Mouse (Mus musculus) liver, adult 2 months (tissue): ENCODE data around the gene Egfr. TPM values are rescaled to one million over a fixed set of nuclear protein-coding genes. Genes with fewer than 3 reads are reported as not detected.

ENCODE experiments used
- DNase-seq: peaks from one replicate; pipeline ENCODE4 v3.0.0-alpha.2; 2011; ENCODE audit warnings: low read depth, low spot score; ENCODE audit errors: extremely low read depth
- H3K27ac ChIP-seq: fragments of 200-500 bp; replicated peaks from 2 replicates; pipeline ENCODE4 v1.5.1; 2012; ENCODE audit warnings: low read depth, mild to moderate bottlenecking, control low read depth, inconsistent platforms, low read length; ENCODE audit not compliant: insufficient read depth
- H3K27me3 ChIP-seq: fragments of 200-500 bp; 2 replicates; pipeline ENCODE4 v1.6.1; 2012; ENCODE audit warnings: mild to moderate bottlenecking, moderate library complexity, low read length, inconsistent platforms; ENCODE audit not compliant: control insufficient read depth, insufficient read depth
- H3K36me3 ChIP-seq: fragments of 200-500 bp; 2 replicates; pipeline ENCODE4 v1.6.1; 2012; ENCODE audit warnings: low read length, inconsistent platforms; ENCODE audit not compliant: control insufficient read depth, insufficient read depth
- H3K4me1 ChIP-seq: fragments of 200-500 bp; 2 replicates; pipeline ENCODE4 v1.6.1; 2011; ENCODE audit warnings: low read length; ENCODE audit not compliant: control insufficient read depth, insufficient read depth
- H3K4me3 ChIP-seq: fragments of 200-500 bp; 2 replicates; pipeline ENCODE4 v1.5.1; 2011; ENCODE audit warnings: low read depth, mild to moderate bottlenecking, control low read depth, low read length, moderate library complexity; ENCODE audit not compliant: insufficient read depth
- H3K79me2 ChIP-seq: fragments of 200-500 bp; 2 replicates; pipeline ENCODE4 v1.6.1; 2012; ENCODE audit warnings: inconsistent platforms, mild to moderate bottlenecking, low read length, moderate library complexity; ENCODE audit not compliant: control insufficient read depth, insufficient read depth
- H3K9ac ChIP-seq: fragments of 200-500 bp; 2 replicates; pipeline ENCODE4 v1.6.1; 2012; ENCODE audit warnings: low read depth, mild to moderate bottlenecking, control low read depth, inconsistent platforms, low read length
- CTCF ChIP-seq: fragments of 200-500 bp; IDR thresholded peaks from 2 replicates; pipeline ENCODE4 v1.5.1; 2011; ENCODE audit warnings: low read depth, low read length, control low read depth
- POLR2A ChIP-seq: fragments of 200-500 bp; IDR thresholded peaks from 2 replicates; pipeline ENCODE4 v1.6.1; 2011; ENCODE audit warnings: low read length, control low read depth; ENCODE audit not compliant: insufficient read depth; ENCODE audit errors: extremely low read depth
- WGBS: fragments of 180-500 bp; shearing (Covaris S2); methylation state at CpG from one replicate; pipeline ENCODE4 v1.1.7; 2018; 5-methylcytosine and 5-hydroxymethylcytosine counted together
- polyA plus RNA-seq: library from polyadenylated mRNA; depleted of rRNA; stranded (reverse); fragments of >200 nt; gene quantifications from 2 replicates; pipeline ENCODE4 v1.2.3, GENCODE M21; 2012
- total RNA-seq: library from RNA; depleted of rRNA; stranded (reverse); fragments of >200 nt; gene quantifications from 2 replicates; pipeline ENCODE4 v1.2.3, GENCODE M21; 2014

The Egfr gene
- total and polyA plus RNA-seq, 2 experiments: 198 to 215 TPM

GRCm38 (mm10) chr11:16740691-16741611 lies 11.1 kb upstream of the Egfr start:
- Histone ChIP-seq H3K27ac (peak overlapping the region; percentile 99), H3K79me2 (no peaks in the 10 kb centered on the region), H3K27me3 (no peaks in the 10 kb centered on the region), H3K9ac (peak overlapping the region; percentile 38; the same call in 1 of the 2 replicates), H3K4me3 (peak overlapping the region; percentile 2; the same call in 1 of the 2 replicates), H3K4me1 (peaks cover 27% of the 10 kb centered on the region), H3K36me3 (peaks cover 4% of the 10 kb centered on the region)
- TF ChIP-seq POLR2A (no peak), CTCF (no peak)
- 66% methylated on average over 10 of the region's 10 CpGs for WGBS
- DNase-seq: peak; percentile 51

GRCm38 (mm10) chr11:16742251-16742650 lies 9.8 kb upstream of the Egfr start:
- WGBS: 22% methylated on average over 4 of the region's 4 CpGs
- peaks cover 2% of the 10 kb centered on the region for H3K36me3 ChIP-seq
- no peaks in the 10 kb centered on the region for H3K79me2 ChIP-seq
- H3K4me1 ChIP-seq: peaks cover 33% of the 10 kb centered on the region
- H3K27ac ChIP-seq: peak overlapping the region; percentile 99
- peak; percentile 92 for DNase-seq
- TF ChIP-seq CTCF: no peak
- TF ChIP-seq POLR2A: no peak
- H3K4me3 ChIP-seq: no peak overlapping the region
- no peaks in the 10 kb centered on the region for H3K27me3 ChIP-seq
- H3K9ac ChIP-seq: peak overlapping the region; percentile 60

GRCm38 (mm10) chr11:16742821-16743220 lies 9.2 kb upstream of the Egfr start:
- H3K36me3 ChIP-seq: peaks cover under 1% of the 10 kb centered on the region
- H3K4me3 ChIP-seq: no peak overlapping the region
- peak overlapping the region; percentile 34; the same call in 1 of the 2 replicates for H3K9ac ChIP-seq
- H3K27me3 ChIP-seq: no peaks in the 10 kb centered on the region
- peak; percentile 52 for DNase-seq
- WGBS: 15% methylated on average over 2 of the region's 2 CpGs
- no peaks in the 10 kb centered on the region for H3K79me2 ChIP-seq
- no peak for TF ChIP-seq CTCF
- TF ChIP-seq POLR2A: no peak
- peaks cover 34% of the 10 kb centered on the region for H3K4me1 ChIP-seq
- H3K27ac ChIP-seq: peak overlapping the region; percentile 90

DNA sequence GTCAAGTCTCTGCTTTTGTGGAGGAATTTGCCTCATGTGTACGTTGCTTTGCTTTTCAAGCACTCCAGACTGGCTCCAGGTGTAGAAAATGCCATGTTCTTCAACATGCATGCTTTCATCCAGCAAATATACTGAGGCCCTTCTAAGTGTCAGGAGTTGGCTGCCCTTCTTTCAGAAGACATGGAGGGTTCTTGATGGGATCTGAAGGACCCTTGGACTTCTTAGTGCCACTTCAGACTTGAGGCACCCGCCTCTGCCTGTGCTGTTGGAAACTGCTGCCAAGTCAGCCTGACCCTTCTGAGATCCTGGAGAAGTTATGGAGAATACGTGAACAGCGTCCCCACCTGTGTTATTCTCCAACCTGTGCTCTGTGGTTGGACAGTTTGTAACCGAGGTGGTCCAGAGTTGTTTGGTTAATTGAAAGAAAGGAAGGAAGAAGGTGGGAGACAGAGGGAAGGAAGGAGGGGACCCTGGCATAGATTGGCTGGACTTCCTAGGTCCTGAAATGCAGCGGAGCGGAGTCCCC lies 483 bp upstream of the Egfr start:
- WGBS: 15% methylated on average over 7 of the region's 7 CpGs
- H3K4me3 ChIP-seq: peak overlapping the region; percentile 94
- H3K79me2 ChIP-seq: peaks cover 21% of the 10 kb centered on the region
- peaks cover 22% of the 10 kb centered on the region for H3K36me3 ChIP-seq
- no peak for DNase-seq
- H3K4me1 ChIP-seq: peaks cover 10% of the 10 kb centered on the region
- peak overlapping the region; percentile 99 for H3K9ac ChIP-seq
- H3K27ac ChIP-seq: peak overlapping the region; percentile 99
- TF ChIP-seq POLR2A (0 out of 2 replicates have a peak, but pooled peaks have one; percentile 14), CTCF (no peak)
- H3K27me3 ChIP-seq: no peaks in the 10 kb centered on the region

DNA sequence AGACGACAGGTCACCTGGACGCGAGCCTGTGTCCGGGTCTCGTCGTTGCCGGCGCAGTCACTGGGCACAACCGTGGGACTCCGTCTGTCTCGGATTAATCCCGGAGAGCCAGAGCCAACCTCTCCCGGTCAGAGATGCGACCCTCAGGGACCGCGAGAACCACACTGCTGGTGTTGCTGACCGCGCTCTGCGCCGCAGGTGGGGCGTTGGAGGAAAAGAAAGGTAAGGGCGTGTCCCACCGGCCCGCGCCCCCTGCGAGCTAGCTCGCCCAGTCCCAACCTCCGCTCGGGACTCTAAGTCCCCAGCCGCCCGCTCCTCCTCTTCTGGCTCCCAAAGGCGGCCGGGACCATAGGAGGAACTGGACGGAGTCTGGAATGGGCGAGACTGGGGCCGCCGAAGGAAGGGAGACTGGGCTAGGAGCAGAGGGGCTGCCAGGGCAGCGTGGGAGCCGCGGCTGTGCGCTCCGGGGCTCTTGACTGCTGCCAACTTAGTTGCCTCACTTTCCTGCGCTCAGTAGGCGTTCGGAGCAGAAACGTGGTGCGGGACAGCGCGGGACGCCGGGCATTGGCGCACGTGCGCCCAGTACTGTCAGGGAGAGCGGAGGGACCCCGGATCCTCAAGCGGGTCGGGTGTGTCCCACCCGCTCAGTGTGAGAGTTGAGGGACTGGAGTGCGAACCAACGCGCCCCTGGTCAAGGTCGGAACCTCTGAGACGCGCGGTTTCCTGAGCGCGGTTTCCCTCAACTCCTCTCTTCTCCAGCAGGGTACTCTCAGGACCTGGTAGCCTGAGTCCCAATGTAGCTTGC lies 548 bp downstream of the Egfr start:
- H3K4me3 ChIP-seq: peak overlapping the region; percentile 94
- peaks cover 29% of the 10 kb centered on the region for H3K79me2 ChIP-seq
- H3K4me1 ChIP-seq: peaks cover 6% of the 10 kb centered on the region
- H3K36me3 ChIP-seq: peaks cover 31% of the 10 kb centered on the region
- WGBS: under 1% methylated on average over 68 of the region's 68 CpGs
- DNase-seq: no peak
- no peak; the same call in 1 of the 2 replicates for TF ChIP-seq CTCF
- TF ChIP-seq POLR2A: peak; percentile 40; the same call in 1 of the 2 replicates
- no peaks in the 10 kb centered on the region for H3K27me3 ChIP-seq
- peak overlapping the region; percentile 99 for H3K27ac ChIP-seq
- peak overlapping the region; percentile 99 for H3K9ac ChIP-seq
